Mouse (Mus musculus): ENCODE measurements around the gene Clcn7. TPM values are rescaled to one million over a fixed set of nuclear protein-coding genes. Genes with fewer than 3 reads are reported as not detected.

The Clcn7 gene
- total RNA-seq, 2 experiments from 2014 or later, result 27.5 to 28.9 TPM

- intact Hi-C loops (cut with DNase I), result no loop called here
- DNase-seq, result no peak
These were observed 69.2 kb downstream of the Clcn7 start for GRCm38 (mm10) chr17:25202401-25202800.

- no peak for DNase-seq
- intact Hi-C loops (cut with DNase I), result no loop called here
These were observed 76.8 kb downstream of the Clcn7 start for GRCm38 (mm10) chr17:25210006-25210405.

GRCm38 (mm10) chr17:25210680-25211466 is 77.7 kb downstream of the Clcn7 start:
- peak; percentile 29 to 31 for DNase-seq
- intact Hi-C loops (cut with DNase I), result no loop called here

DNA sequence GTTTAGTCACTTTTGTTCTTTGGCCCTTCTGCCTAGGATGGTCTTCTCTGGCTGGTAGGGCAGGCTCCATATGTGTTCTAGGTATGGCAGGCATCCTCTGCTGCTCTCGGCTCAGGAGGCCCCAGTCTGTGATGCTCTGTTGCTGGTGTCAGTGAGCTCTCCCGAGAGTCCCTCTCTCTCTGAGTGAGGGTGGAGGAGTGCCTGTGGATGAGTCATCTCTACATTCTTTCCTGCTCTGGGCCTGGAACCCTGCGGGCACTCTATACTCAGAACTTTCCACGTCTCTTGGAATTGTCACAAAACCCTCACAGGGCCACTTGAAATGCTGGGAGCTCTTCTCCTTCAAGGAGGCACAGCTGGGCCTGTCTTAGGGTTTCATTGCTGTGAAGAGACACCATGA is 78.5 kb downstream of the Clcn7 start:
- no peak for DNase-seq
- intact Hi-C loops (cut with DNase I), result no loop called here

Other genes with a start within 250 kb of the Clcn7 start
- 10 to 100 TPM; 19.9 to 21.8 TPM for gene Nubp2, start 247.0 kb upstream of the Clcn7 start, total RNA-seq (2021)
- gene Spsb3, start 246.7 kb upstream of the Clcn7 start, total RNA-seq (2021), result 10 to 100 TPM; 32.4 to 39.3 TPM
- 10 to 100 TPM; 17.5 to 17.9 TPM for gene Eme2, start 238.3 kb upstream of the Clcn7 start, total RNA-seq (2021)
- 100 to 1,000 TPM; 108 to 115 TPM for gene Mrps34, start 238.3 kb upstream of the Clcn7 start, total RNA-seq (2021)
- gene Nme3, start 236.9 kb upstream of the Clcn7 start, total RNA-seq (2021), result 10 to 100 TPM; 41.5 to 43.7 TPM
- 10 to 100 TPM; 66.2 to 70.4 TPM for gene Mapk8ip3, start 196.4 kb upstream of the Clcn7 start, total RNA-seq (2021)
- 10 to 100 TPM in 1 of 2 experiments, 1 to 10 TPM in 1; 7.5 to 11.1 TPM for gene Jpt2, start 172.7 kb upstream of the Clcn7 start, total RNA-seq (2021)
- 10 to 100 TPM; 14.5 to 14.6 TPM for gene Cramp1l, start 117.6 kb upstream of the Clcn7 start, total RNA-seq (2021)
- 1 to 10 TPM; 6.3 to 7.3 TPM for gene Ift140, start 117.3 kb upstream of the Clcn7 start, total RNA-seq (2021)
- gene Tmem204, start 49.8 kb upstream of the Clcn7 start, total RNA-seq (2021), result 10 to 100 TPM; 35.5 to 39.1 TPM
- 10 to 100 TPM; 11.2 to 13.3 TPM for gene Telo2, start 17.4 kb upstream of the Clcn7 start, total RNA-seq (2021)
- 1 to 10 TPM; 4.6 to 7.2 TPM for gene Ptx4, start 12.6 kb upstream of the Clcn7 start, total RNA-seq (2021)
- not detected for gene Ccdc154, start 29.1 kb downstream of the Clcn7 start, total RNA-seq (2021)
- gene Gm38655, start 42.1 kb downstream of the Clcn7 start, total RNA-seq (2021), result not detected
- 10 to 100 TPM; 19.2 to 22.0 TPM for gene BC003965, start 51.2 kb downstream of the Clcn7 start, total RNA-seq (2021)
- 10 to 100 TPM; 10.8 to 10.9 TPM for gene Unkl, start 55.0 kb downstream of the Clcn7 start, total RNA-seq (2021)
- 10 to 100 TPM; 13.1 to 14.3 TPM for gene Gnptg, start 106.7 kb downstream of the Clcn7 start, total RNA-seq (2021)
- 10 to 100 TPM in 1 of 2 experiments, 1 to 10 TPM in 1; 9.3 to 10.2 TPM for gene Tsr3, start 106.8 kb downstream of the Clcn7 start, total RNA-seq (2021)
- under 1 TPM; 0.17 to 0.63 TPM for gene Baiap3, start 123.0 kb downstream of the Clcn7 start, total RNA-seq (2021)
- gene Ube2i, start 141.2 kb downstream of the Clcn7 start, total RNA-seq (2021), result 100 to 1,000 TPM; 119 to 121 TPM
- gene Prss34, start 165.0 kb downstream of the Clcn7 start, total RNA-seq (2021), result under 1 TPM; 0.53 to 0.54 TPM
- gene Prss28, start 175.3 kb downstream of the Clcn7 start, total RNA-seq (2021), result not detected
- not detected for gene Prss29, start 185.3 kb downstream of the Clcn7 start, total RNA-seq (2021)
- gene Tpsab1, start 212.2 kb downstream of the Clcn7 start, total RNA-seq (2021), result 1 to 10 TPM; 2.3 to 2.6 TPM
- 1 to 10 TPM; 5.2 to 5.7 TPM for gene Tpsb2, start 232.9 kb downstream of the Clcn7 start, total RNA-seq (2021)
- gene Tpsg1, start 235.9 kb downstream of the Clcn7 start, total RNA-seq (2021), result not detected

All from heart, postnatal 14 days (tissue).